9 mouse cellular contexts compared by ENCODE assay signal in genomic region chr4:136637563-136638229, GRCm38 (mm10). TPM values are rescaled to one million over a fixed set of nuclear protein-coding genes. Genes with fewer than 3 reads are reported as not detected.
DNase-seq lines count a peak whose midpoint lies in the region; ATAC-seq and TF ChIP-seq lines count a peak whose summit lies in the region.
"Had no signal": no experiment of that assay in that cellular context is flagged by ENCODE, and none has a peak within 500 bp of the region (broad histone marks: within the 10 kb centered on the region; RNA-seq: fewer than 3 reads in every experiment).

No protein-coding gene starts in this region.

- intact Hi-C loops in gastrocnemius, adult 2 months (cut with DNase I): no loop called here
- intact Hi-C loops in left cerebral cortex, postnatal 4 days (cut with DNase I): no loop called here

- peaks cover 43% of the 10 kb centered on the region for H3K27me3 ChIP-seq in hindbrain, embryonic 13.5 days
- peaks cover 3% of the 10 kb centered on the region; the same call in 1 of the 2 replicates for H3K27me3 ChIP-seq in neural tube, embryonic 14.5 days (ENCODE audit: control insufficient read depth, insufficient read depth, low read length)

- WGBS in hindbrain, embryonic 13.5 days: 2% methylated on average over 61 of the region's 76 CpGs
- 4% methylated on average over 76 of the region's 76 CpGs for WGBS in neural tube, embryonic 14.5 days

- peaks cover 22% of the 10 kb centered on the region for H3K4me1 ChIP-seq in hindbrain, embryonic 13.5 days (replicated peaks)
- H3K4me1 ChIP-seq in neural tube, embryonic 14.5 days (ENCODE audit: control insufficient read depth, insufficient read depth, low read length): 0 out of 2 replicates have a peak, but pooled peaks cover 3% of the 10 kb centered on the region

- DNase-seq in gastrocnemius, adult 2 months: no peak
- DNase-seq in gastrocnemius, adult 18-20 months (ENCODE audit: low spot score): no peak
- peak; percentile 61 for DNase-seq in ES-CJ7 (ENCODE audit: low read depth, low spot score)
- peak; percentile 38 for DNase-seq in embryo, embryonic 9.5 days (ENCODE audit: extremely low spot score)
- DNase-seq in left cerebral cortex, postnatal 4 days: peak; percentile 81
- DNase-seq in MN1 (ENCODE audit: low spot score): no peak

- H3K4me2 ChIP-seq in hindbrain, embryonic 13.5 days: peak overlapping the region; percentile 79
- H3K4me2 ChIP-seq in neural tube, embryonic 14.5 days (ENCODE audit: low read depth, low read length): peak overlapping the region; percentile 68

- no peaks in the 10 kb centered on the region for H3K36me3 ChIP-seq in hindbrain, embryonic 13.5 days
- no peaks in the 10 kb centered on the region for H3K36me3 ChIP-seq in neural tube, embryonic 14.5 days (ENCODE audit: control insufficient read depth, insufficient read depth, low read length)

- TF ChIP-seq CTCF in gastrocnemius, adult 2 months (IDR thresholded peaks at IDR 0.05): no peak

- H3K9me3 ChIP-seq in hindbrain, embryonic 13.5 days: no peaks in the 10 kb centered on the region
- H3K9me3 ChIP-seq in neural tube, embryonic 14.5 days (ENCODE audit: control insufficient read depth, low read length): no peaks in the 10 kb centered on the region

- H3K27ac ChIP-seq in gastrocnemius, adult 2 months: no peak overlapping the region
- H3K27ac ChIP-seq in hindbrain, embryonic 13.5 days: peak overlapping the region; percentile 76
- peak overlapping the region; percentile 66; the same call in 1 of the 2 replicates for H3K27ac ChIP-seq in neural tube, embryonic 14.5 days (ENCODE audit: low read depth, low read length)
- H3K27ac ChIP-seq: macrophage had no signal

- peak overlapping the region; percentile 74 for H3K9ac ChIP-seq in hindbrain, embryonic 13.5 days
- peak overlapping the region; percentile 58 for H3K9ac ChIP-seq in neural tube, embryonic 14.5 days (replicated peaks; ENCODE audit: low read depth, low read length)

- peak overlapping the region; percentile 60 for H3K4me3 ChIP-seq in gastrocnemius, adult 2 months
- peak overlapping the region; percentile 54 for H3K4me3 ChIP-seq in hindbrain, embryonic 13.5 days
- H3K4me3 ChIP-seq in neural tube, embryonic 14.5 days (ENCODE audit: low read depth, low read length): peak overlapping the region; percentile 44

- peak; percentile 82 for ATAC-seq in hindbrain, embryonic 13.5 days (ENCODE audit: low FRiP score)
- ATAC-seq in neural tube, embryonic 14.5 days (ENCODE audit: low read depth): peak; percentile 68

RNA-seq across cellular contexts. Expression of gene Lactbl1, which starts 15.3 kb away (rescaled TPM):
- total RNA-seq in gastrocnemius, adult 2 months (2021): not detected
- total RNA-seq in gastrocnemius, adult 18-20 months (2021): not detected
- polyA plus RNA-seq in hindbrain, embryonic 13.5 days (2015; fragmentation: Nextera tagmentation; extraction: Ambion mirVana): 0.06 TPM in 1 of 2 replicates, not detected in the other
- total RNA-seq in left cerebral cortex, postnatal 4 days (2021): under 1 TPM in 1 of 2 experiments, not detected in 1; 0.12 TPM
- 0.09 TPM in 1 of 2 replicates, not detected in the other for polyA plus RNA-seq in neural tube, embryonic 14.5 days (2014; fragmentation: Nextera tagmentation; extraction: Ambion mirVana)
- polyA plus RNA-seq: macrophage had no signal

RNA-seq across cellular contexts. Expression of gene Tex46, which starts 27.5 kb away (rescaled TPM):
- total RNA-seq in gastrocnemius, adult 2 months (2021): not detected
- total RNA-seq in gastrocnemius, adult 18-20 months (2021): not detected
- not detected in 2 replicates for polyA plus RNA-seq in hindbrain, embryonic 13.5 days (2015; fragmentation: Nextera tagmentation; extraction: Ambion mirVana)
- total RNA-seq in left cerebral cortex, postnatal 4 days (2021): not detected
- polyA plus RNA-seq in neural tube, embryonic 14.5 days (2014; fragmentation: Nextera tagmentation; extraction: Ambion mirVana): not detected in 2 replicates
- polyA plus RNA-seq: macrophage had no signal

RNA-seq across cellular contexts. Expression of gene Kdm1a, which starts 35.2 kb away (rescaled TPM):
- total RNA-seq in gastrocnemius, adult 2 months (2021): 10 to 100 TPM; 18.2 to 20.0 TPM
- 10 to 100 TPM; 17.9 TPM for total RNA-seq in gastrocnemius, adult 18-20 months (2021)
- 80.7 and 80.8 TPM in 2 replicates for polyA plus RNA-seq in hindbrain, embryonic 13.5 days (2015; fragmentation: Nextera tagmentation; extraction: Ambion mirVana)
- 100 to 1,000 TPM; 194 to 205 TPM for total RNA-seq in left cerebral cortex, postnatal 4 days (2021)
- polyA plus RNA-seq in neural tube, embryonic 14.5 days (2014; fragmentation: Nextera tagmentation; extraction: Ambion mirVana): 83.6 and 91.2 TPM in 2 replicates

Comparison
In these comparisons a context has a peak if more than half of its experiments do, and no peak if none do; other contexts are left out.
1. DNase-seq: peak in ES-CJ7 (single experiment), embryo, embryonic 9.5 days (single experiment) and left cerebral cortex, postnatal 4 days (single experiment); none in gastrocnemius, adult 2 months (single experiment), gastrocnemius, adult 18-20 months (single experiment) and MN1 (single experiment).
2. RNA of gene Kdm1a, which starts 35.2 kb away (total RNA-seq): 194 to 205 TPM in left cerebral cortex, postnatal 4 days; 18.2 to 20.0 TPM in gastrocnemius, adult 2 months and 17.9 TPM in gastrocnemius, adult 18-20 months; every median in the first group is over 4 times any median in the second.
3. Peak in every context shown above with its lines, with median percentiles within 50 percentile points of each other: H3K4me3 ChIP-seq.